Mouse (Mus musculus): ENCODE measurements around the gene Ddx49. TPM values are rescaled to one million over a fixed set of nuclear protein-coding genes. Genes with fewer than 3 reads are reported as not detected.

Ddx49 gene
- polyA plus RNA-seq, 1 experiment: 136 TPM

DNA sequence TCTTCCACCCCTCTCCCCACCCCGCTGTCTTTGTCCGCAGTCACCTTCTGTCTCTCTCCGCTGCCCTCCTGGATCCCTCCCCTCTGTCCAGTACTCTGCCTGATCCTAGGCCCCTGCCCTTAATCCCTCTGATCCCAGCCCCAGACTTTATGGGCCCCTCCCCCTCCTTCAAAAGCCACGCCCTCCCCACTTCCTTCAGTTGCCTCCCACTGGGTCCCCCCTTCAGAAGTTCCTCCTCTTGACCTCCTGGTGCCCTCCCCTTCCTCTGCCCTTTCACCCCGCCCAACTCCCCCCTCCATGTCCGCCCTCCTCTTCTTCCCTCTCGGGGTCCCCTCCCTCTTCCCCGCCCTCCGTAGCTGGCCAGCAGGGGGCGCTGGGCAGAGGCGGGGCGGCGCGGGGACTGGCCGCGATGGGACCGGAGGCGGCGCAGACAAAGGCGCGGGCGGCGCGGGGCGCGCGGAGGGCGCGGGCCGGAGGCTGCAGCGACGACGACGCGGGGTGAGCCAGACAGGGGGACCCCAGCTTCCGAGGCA lies 19.6 kb downstream of the Ddx49 start, which contains the start of gene Homer3:
TSS of gene Homer3 (plus strand) at position 225 of the 533 bp plus-strand sequence.
- H3K36me3 ChIP-seq (ENCODE audit: control insufficient read depth, insufficient read depth): peaks cover 24% of the 10 kb centered on the region
- no peaks in the 10 kb centered on the region for H3K27me3 ChIP-seq (ENCODE audit: control insufficient read depth, insufficient read depth, insufficient read length)
- peaks cover 17% of the 10 kb centered on the region for H3K79me3 ChIP-seq (ENCODE audit: low read depth)
- peaks cover 37% of the 10 kb centered on the region for H3K79me2 ChIP-seq (ENCODE audit: control insufficient read depth, insufficient read depth)
- peak; percentile 94 for TF ChIP-seq CTCF (IDR thresholded peaks at IDR 0.05; ENCODE audit: control insufficient read depth, insufficient read depth, insufficient read length)
- TF ChIP-seq MAX (IDR thresholded peaks at IDR 0.05): no peak
- H3K4me3 ChIP-seq (ENCODE audit: insufficient read depth, poor library complexity, severe bottlenecking): peak within 1 kb of the TSS; percentile 79
- peak within 1 kb of the TSS; percentile 97 for H3ac ChIP-seq (ENCODE audit: control insufficient read depth, insufficient read length, low read depth)

DNA sequence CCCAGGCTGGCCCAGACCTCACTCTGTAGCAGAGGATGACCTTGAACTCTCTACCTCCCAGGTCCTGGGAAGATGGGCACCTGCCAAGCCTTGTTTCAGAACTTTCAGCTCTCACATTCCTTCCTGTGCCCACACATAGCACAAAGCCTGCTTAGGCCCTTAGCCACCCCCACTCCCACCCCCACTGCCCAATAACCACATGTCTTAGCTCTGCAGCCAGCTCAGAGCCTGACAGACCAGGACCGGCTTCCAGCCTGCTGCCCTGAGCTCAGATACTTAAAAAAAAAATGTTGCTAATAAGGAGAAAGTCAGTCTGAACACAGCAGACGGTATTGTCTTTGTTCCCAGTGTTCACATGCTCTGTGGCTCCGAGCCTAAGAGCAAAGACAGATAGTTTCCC lies 21.3 kb downstream of the Ddx49 start:
- peaks cover 8% of the 10 kb centered on the region for H3K36me3 ChIP-seq (ENCODE audit: control insufficient read depth, insufficient read depth)
- H3K4me3 ChIP-seq (ENCODE audit: insufficient read depth, poor library complexity, severe bottlenecking): no peak overlapping the region
- H3K79me3 ChIP-seq (ENCODE audit: low read depth): peaks cover 14% of the 10 kb centered on the region
- no peaks in the 10 kb centered on the region for H3K27me3 ChIP-seq (ENCODE audit: control insufficient read depth, insufficient read depth, insufficient read length)
- no peak for TF ChIP-seq USF1 (IDR thresholded peaks at IDR 0.05; ENCODE audit: low read depth)
- no peak for TF ChIP-seq FOSL1 (IDR thresholded peaks at IDR 0.05; ENCODE audit: insufficient read depth, low read length, poor library complexity, severe bottlenecking)
- TF ChIP-seq CEBPB (IDR thresholded peaks at IDR 0.05; ENCODE audit: low read depth): no peak
- no peak overlapping the region for H3ac ChIP-seq (ENCODE audit: control insufficient read depth, insufficient read length, low read depth)
- H3K79me2 ChIP-seq (ENCODE audit: control insufficient read depth, insufficient read depth): peaks cover 32% of the 10 kb centered on the region

DNA sequence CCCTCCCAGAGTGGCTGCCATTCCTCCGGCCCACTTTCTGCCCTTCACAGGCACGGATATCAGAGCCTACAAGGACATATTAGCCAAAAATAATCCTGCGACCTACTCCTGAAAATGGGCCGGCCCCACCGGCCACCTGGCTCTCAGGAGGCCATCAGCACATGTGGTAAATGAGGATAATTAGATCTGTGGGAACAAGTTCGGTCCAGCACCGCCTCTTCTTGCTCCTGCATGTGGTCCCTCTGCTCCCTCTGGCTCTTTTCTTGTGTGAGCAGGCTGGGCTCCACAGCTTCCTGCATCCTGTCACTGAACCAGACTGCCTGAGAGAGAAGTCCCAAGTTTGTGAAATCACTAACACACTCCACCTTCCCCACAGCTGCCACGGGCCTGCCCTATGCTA lies 23.0 kb downstream of the Ddx49 start:
- Histone ChIP-seq H3K79me2 (ENCODE audit: control insufficient read depth, insufficient read depth) (peaks cover 14% of the 10 kb centered on the region), H3K36me3 (ENCODE audit: control insufficient read depth, insufficient read depth) (no peaks in the 10 kb centered on the region), H3K4me3 (ENCODE audit: insufficient read depth, poor library complexity, severe bottlenecking) (no peak overlapping the region), H3K79me3 (ENCODE audit: low read depth) (peaks cover 8% of the 10 kb centered on the region), H3K27me3 (ENCODE audit: control insufficient read depth, insufficient read depth, insufficient read length) (no peaks in the 10 kb centered on the region), H3ac (ENCODE audit: control insufficient read depth, insufficient read length, low read depth) (no peak overlapping the region)
- no peak for TF ChIP-seq CEBPB (IDR thresholded peaks at IDR 0.05; ENCODE audit: low read depth)
- TF ChIP-seq USF1 (IDR thresholded peaks at IDR 0.05; ENCODE audit: low read depth): no peak
- no peak for TF ChIP-seq MAX (IDR thresholded peaks at IDR 0.05)
- no peak for TF ChIP-seq MYOD1 (IDR thresholded peaks at IDR 0.05; ENCODE audit: control insufficient read depth, insufficient read length, low read depth)
- TF ChIP-seq FOSL1 (IDR thresholded peaks at IDR 0.05; ENCODE audit: insufficient read depth, low read length, poor library complexity, severe bottlenecking): no peak
- no peak for TF ChIP-seq CTCF (IDR thresholded peaks at IDR 0.05; ENCODE audit: control insufficient read depth, insufficient read depth, insufficient read length)
- TF ChIP-seq MYOG (IDR thresholded peaks at IDR 0.05; ENCODE audit: control insufficient read depth, extremely low read depth, insufficient read length): no peak

DNA sequence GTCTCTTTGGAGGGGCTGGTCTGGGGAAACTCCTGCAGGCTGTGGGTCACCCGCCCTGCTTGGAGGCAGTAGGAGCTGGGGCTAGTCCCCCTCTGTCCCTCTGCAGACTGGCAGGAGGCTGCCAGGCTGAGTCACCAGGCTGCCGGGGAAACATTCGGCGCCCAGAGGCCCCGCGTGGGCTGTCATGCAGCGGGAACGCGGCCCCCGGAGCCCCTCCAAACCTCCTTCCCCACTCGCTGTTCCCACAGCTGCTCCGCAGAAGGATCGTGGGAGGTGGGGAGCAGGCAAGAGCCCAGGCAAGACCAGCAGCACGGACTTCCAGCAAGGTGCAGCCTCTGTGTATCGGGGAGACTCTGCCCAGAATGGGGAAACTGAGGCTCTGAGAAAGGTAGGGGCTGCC lies 24.1 kb downstream of the Ddx49 start:
- Histone ChIP-seq H3K27me3 (ENCODE audit: control insufficient read depth, insufficient read depth, insufficient read length) (no peaks in the 10 kb centered on the region), H3K4me3 (ENCODE audit: insufficient read depth, poor library complexity, severe bottlenecking) (no peak overlapping the region), H3K79me3 (ENCODE audit: low read depth) (no peaks in the 10 kb centered on the region), H3K36me3 (ENCODE audit: control insufficient read depth, insufficient read depth) (no peaks in the 10 kb centered on the region), H3K79me2 (ENCODE audit: control insufficient read depth, insufficient read depth) (peaks cover 3% of the 10 kb centered on the region), H3ac (ENCODE audit: control insufficient read depth, insufficient read length, low read depth) (no peak overlapping the region)
- TF ChIP-seq MYOG (IDR thresholded peaks at IDR 0.05; ENCODE audit: control insufficient read depth, extremely low read depth, insufficient read length): no peak
- TF ChIP-seq MAX (IDR thresholded peaks at IDR 0.05): no peak
- no peak for TF ChIP-seq USF1 (IDR thresholded peaks at IDR 0.05; ENCODE audit: low read depth)
- TF ChIP-seq FOSL1 (IDR thresholded peaks at IDR 0.05; ENCODE audit: insufficient read depth, low read length, poor library complexity, severe bottlenecking): no peak
- no peak for TF ChIP-seq CEBPB (IDR thresholded peaks at IDR 0.05; ENCODE audit: low read depth)
- no peak for TF ChIP-seq MYOD1 (IDR thresholded peaks at IDR 0.05; ENCODE audit: control insufficient read depth, insufficient read length, low read depth)
- TF ChIP-seq CTCF (IDR thresholded peaks at IDR 0.05; ENCODE audit: control insufficient read depth, insufficient read depth, insufficient read length): no peak

DNA sequence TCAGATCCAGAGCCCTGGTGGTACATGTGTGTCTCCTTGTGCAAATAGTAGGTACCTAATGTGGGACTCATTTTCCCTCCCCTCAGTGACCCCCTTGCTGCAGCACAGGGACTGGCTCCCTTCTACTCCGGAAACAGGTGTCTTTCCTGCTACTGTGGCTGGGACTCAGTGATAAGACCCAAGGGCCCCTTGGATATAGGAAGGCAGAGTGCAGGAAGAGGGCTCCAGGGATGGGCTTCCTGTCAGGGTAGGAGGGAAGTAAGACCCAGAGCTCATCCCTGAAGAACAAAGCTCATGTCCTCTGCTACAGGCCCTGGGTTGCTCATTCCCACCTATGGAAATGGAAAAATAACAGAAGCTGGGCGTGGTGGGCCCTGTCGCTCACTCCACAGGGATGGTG lies 25.8 kb downstream of the Ddx49 start:
- Histone ChIP-seq H3K4me3 (ENCODE audit: insufficient read depth, poor library complexity, severe bottlenecking) (no peak overlapping the region), H3K79me2 (ENCODE audit: control insufficient read depth, insufficient read depth) (no peaks in the 10 kb centered on the region), H3K27me3 (ENCODE audit: control insufficient read depth, insufficient read depth, insufficient read length) (no peaks in the 10 kb centered on the region), H3ac (ENCODE audit: control insufficient read depth, insufficient read length, low read depth) (no peak overlapping the region), H3K79me3 (ENCODE audit: low read depth) (no peaks in the 10 kb centered on the region), H3K36me3 (ENCODE audit: control insufficient read depth, insufficient read depth) (no peaks in the 10 kb centered on the region)
- TF ChIP-seq USF1 (IDR thresholded peaks at IDR 0.05; ENCODE audit: low read depth): no peak
- TF ChIP-seq FOSL1 (IDR thresholded peaks at IDR 0.05; ENCODE audit: insufficient read depth, low read length, poor library complexity, severe bottlenecking): no peak
- no peak for TF ChIP-seq CEBPB (IDR thresholded peaks at IDR 0.05; ENCODE audit: low read depth)
- no peak for TF ChIP-seq MYOD1 (IDR thresholded peaks at IDR 0.05; ENCODE audit: control insufficient read depth, insufficient read length, low read depth)
- TF ChIP-seq MYOG (IDR thresholded peaks at IDR 0.05; ENCODE audit: control insufficient read depth, extremely low read depth, insufficient read length): no peak
- no peak for TF ChIP-seq MAX (IDR thresholded peaks at IDR 0.05)
- TF ChIP-seq CTCF (IDR thresholded peaks at IDR 0.05; ENCODE audit: control insufficient read depth, insufficient read depth, insufficient read length): no peak

DNA sequence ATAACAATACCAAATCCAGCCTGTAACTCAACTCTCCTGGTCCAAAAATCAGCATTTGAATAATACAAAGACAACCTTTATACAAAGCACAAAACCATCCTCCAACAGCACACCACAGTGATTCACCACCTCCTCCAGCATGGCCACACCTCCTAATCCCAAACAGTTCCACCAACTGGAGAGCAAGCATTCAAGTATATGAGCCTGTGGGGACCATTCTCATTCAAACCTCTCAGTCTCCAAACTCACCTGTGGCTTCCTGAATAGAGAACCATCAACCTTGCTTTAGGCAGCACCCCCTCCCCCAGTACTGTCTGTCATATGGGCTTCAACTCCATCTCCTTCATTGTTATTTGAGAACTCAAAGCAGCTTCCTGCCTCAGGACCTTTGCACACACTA lies 27.9 kb downstream of the Ddx49 start:
- no peaks in the 10 kb centered on the region for H3K79me3 ChIP-seq (ENCODE audit: low read depth)
- no peak for TF ChIP-seq USF1 (IDR thresholded peaks at IDR 0.05; ENCODE audit: low read depth)
- no peak for TF ChIP-seq MYOG (IDR thresholded peaks at IDR 0.05; ENCODE audit: control insufficient read depth, extremely low read depth, insufficient read length)
- TF ChIP-seq FOSL1 (IDR thresholded peaks at IDR 0.05; ENCODE audit: insufficient read depth, low read length, poor library complexity, severe bottlenecking): no peak
- TF ChIP-seq MAX (IDR thresholded peaks at IDR 0.05): no peak
- TF ChIP-seq MYOD1 (IDR thresholded peaks at IDR 0.05; ENCODE audit: control insufficient read depth, insufficient read length, low read depth): no peak
- TF ChIP-seq CEBPB (IDR thresholded peaks at IDR 0.05; ENCODE audit: low read depth): no peak
- TF ChIP-seq CTCF (IDR thresholded peaks at IDR 0.05; ENCODE audit: control insufficient read depth, insufficient read depth, insufficient read length): no peak
- no peaks in the 10 kb centered on the region for H3K27me3 ChIP-seq (ENCODE audit: control insufficient read depth, insufficient read depth, insufficient read length)
- H3K36me3 ChIP-seq (ENCODE audit: control insufficient read depth, insufficient read depth): no peaks in the 10 kb centered on the region
- H3ac ChIP-seq (ENCODE audit: control insufficient read depth, insufficient read length, low read depth): no peak overlapping the region
- no peak overlapping the region for H3K4me3 ChIP-seq (ENCODE audit: insufficient read depth, poor library complexity, severe bottlenecking)
- no peaks in the 10 kb centered on the region for H3K79me2 ChIP-seq (ENCODE audit: control insufficient read depth, insufficient read depth)

All from C2C12 (cell line).